Mouse (Mus musculus) stomach, postnatal 0 days (tissue): ENCODE results near the gene Dyrk1a. TPM values are rescaled to one million over a fixed set of nuclear protein-coding genes. Genes with fewer than 3 reads are reported as not detected.

ENCODE experiments used
- ATAC-seq: fragments of 200-750 bp; cut with Nextera tagmentation; 2 replicates; pipeline ENCODE4 v1.8.0; 2017; ENCODE audit not compliant: low FRiP score, low TSS enrichment
- DNase-seq: peaks from one replicate; pipeline ENCODE4 v3.0.0-alpha.2; 2016; ENCODE audit warnings: low spot score
- H3K27ac ChIP-seq: fragments of 300-500 bp; sonication (generic); replicated peaks from 2 replicates; pipeline ENCODE4 v1.5.1; 2014; ENCODE audit warnings: mild to moderate bottlenecking, control low read depth
- H3K27me3 ChIP-seq: fragments of 300-500 bp; sonication (generic); 2 replicates; pipeline ENCODE4 v1.6.1; 2014; ENCODE audit warnings: low read length; ENCODE audit not compliant: control insufficient read depth, insufficient read depth
- H3K36me3 ChIP-seq: fragments of 300-500 bp; sonication (generic); 2 replicates; pipeline ENCODE4 v1.6.1; 2014; ENCODE audit warnings: low read length, mixed read lengths; ENCODE audit not compliant: control insufficient read depth, insufficient read depth
- H3K4me1 ChIP-seq: fragments of 300-500 bp; sonication (generic); replicated peaks from 2 replicates; pipeline ENCODE4 v1.6.1; 2014; ENCODE audit warnings: antibody characterized with exemption; ENCODE audit not compliant: control insufficient read depth, insufficient read depth
- H3K4me2 ChIP-seq: fragments of 300-500 bp; sonication (generic); replicated peaks from 2 replicates; pipeline ENCODE4 v1.6.1; 2014; ENCODE audit warnings: low read depth, mild to moderate bottlenecking, control low read depth, moderate library complexity
- H3K4me3 ChIP-seq: fragments of 300-500 bp; sonication (generic); 2 replicates; pipeline ENCODE4 v1.5.1; 2014; ENCODE audit warnings: low read depth, low read length, control low read depth
- H3K9ac ChIP-seq: fragments of 300-500 bp; sonication (generic); 2 replicates; pipeline ENCODE4 v1.6.1; 2014; ENCODE audit warnings: mild to moderate bottlenecking, low read length, control low read depth, mixed read lengths
- H3K9me3 ChIP-seq: fragments of 300-500 bp; sonication (generic); 2 replicates; pipeline ENCODE4 v1.6.1; 2016; ENCODE audit warnings: low read length; ENCODE audit not compliant: control insufficient read depth
- CTCF ChIP-seq: IDR thresholded peaks from 2 replicates; pipeline ENCODE4 v1.5.1; 2016; ENCODE audit warnings: antibody characterized with exemption, low read depth, mild to moderate bottlenecking, moderate library complexity
- EP300 ChIP-seq: optimal IDR thresholded peaks from 2 replicates; pipeline ENCODE3; 2016; ENCODE audit warnings: antibody characterized with exemption
- WGBS: fragments of 180-500 bp; shearing (Covaris S2); extraction: QIAGEN DNeasy Blood & Tissue Kit; methylation state at CpG from one replicate; pipeline ENCODE4 v1.1.7; 2014; 5-methylcytosine and 5-hydroxymethylcytosine counted together
- polyA plus RNA-seq: library from polyadenylated mRNA; unstranded; fragments of >200 nt; fragmentation: Nextera tagmentation; extraction: Ambion mirVana; gene quantifications from 2 replicates; pipeline ENCODE4 v1.2.1, GENCODE M21; 2015

The Dyrk1a gene
- polyA plus RNA-seq, 1 experiment from 2014 or later: 4.6 TPM

DNA sequence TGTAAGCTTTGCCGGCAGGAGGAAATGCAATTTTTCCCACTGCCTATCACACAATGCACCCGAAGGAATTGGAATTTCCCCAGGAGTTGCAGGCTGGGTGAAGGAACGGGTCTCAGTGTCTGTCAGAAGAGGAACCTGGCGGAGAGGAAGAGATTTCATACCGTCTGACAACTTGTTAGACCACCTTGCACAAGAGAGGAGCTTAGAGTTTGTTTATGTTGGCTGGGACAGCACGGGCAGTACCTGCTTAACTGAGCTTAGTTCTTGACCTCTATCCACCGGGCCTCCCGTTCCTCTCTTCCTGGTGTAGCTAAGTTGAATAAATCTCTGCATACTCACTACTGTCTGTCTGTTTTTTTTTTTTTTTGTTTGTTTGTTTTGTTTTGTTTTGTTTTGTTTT lies 3.7 kb upstream of the Dyrk1a start:
- TF ChIP-seq EP300 (no peak), CTCF (no peak)
- ATAC-seq (no peak), DNase-seq (no peak)
- WGBS: 14% methylated on average over 8 of the region's 8 CpGs
- Histone ChIP-seq H3K9me3 (no peaks in the 10 kb centered on the region), H3K4me3 (no peak overlapping the region), H3K27ac (no peak overlapping the region), H3K27me3 (no peaks in the 10 kb centered on the region), H3K4me2 (no peak overlapping the region), H3K36me3 (no peaks in the 10 kb centered on the region), H3K9ac (no peak overlapping the region), H3K4me1 (no peaks in the 10 kb centered on the region)

DNA sequence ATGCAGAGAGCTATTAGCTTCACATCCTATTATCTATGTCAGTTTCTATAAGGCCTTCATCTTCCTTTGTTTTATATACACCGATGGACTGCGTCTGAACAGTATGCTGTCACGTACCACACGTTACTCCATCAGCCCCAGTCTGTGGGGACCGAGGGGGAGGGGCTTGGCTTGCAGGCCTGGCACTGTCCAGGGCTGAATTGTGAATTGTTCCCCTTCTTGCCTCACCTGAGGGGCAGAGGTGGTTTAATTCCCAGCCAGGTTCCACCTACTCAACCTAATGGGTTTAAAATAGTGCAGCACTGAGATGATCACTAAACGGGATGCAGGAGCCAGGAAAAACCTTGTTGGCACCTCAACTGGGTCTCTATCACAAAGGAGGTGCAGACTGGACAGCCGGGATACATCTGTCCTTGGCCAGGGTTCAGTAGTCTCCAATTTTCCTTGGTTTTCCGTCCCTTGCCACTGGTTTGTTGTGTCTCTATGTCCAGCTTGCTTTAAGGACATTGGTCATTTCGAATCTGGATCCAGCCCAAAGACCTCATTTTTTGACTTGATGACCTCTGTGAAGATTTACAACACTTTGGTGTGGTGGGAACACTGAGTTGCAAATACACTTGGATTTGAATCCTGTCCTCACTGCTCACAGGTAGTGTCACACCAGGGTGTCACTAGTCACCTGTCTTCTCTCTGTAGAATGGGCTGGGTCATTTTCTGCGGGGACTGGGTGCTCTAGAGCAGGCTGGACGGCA lies 2.8 kb upstream of the Dyrk1a start:
- no peak overlapping the region for H3K27ac ChIP-seq
- WGBS: 83% methylated on average over 11 of the region's 11 CpGs
- H3K4me1 ChIP-seq: no peaks in the 10 kb centered on the region
- no peak overlapping the region for H3K9ac ChIP-seq
- no peak overlapping the region for H3K4me2 ChIP-seq
- no peaks in the 10 kb centered on the region for H3K9me3 ChIP-seq
- H3K4me3 ChIP-seq: no peak overlapping the region
- ATAC-seq: no peak
- DNase-seq: no peak
- no peak for TF ChIP-seq EP300
- no peak for TF ChIP-seq CTCF
- H3K27me3 ChIP-seq: no peaks in the 10 kb centered on the region
- no peaks in the 10 kb centered on the region for H3K36me3 ChIP-seq

DNA sequence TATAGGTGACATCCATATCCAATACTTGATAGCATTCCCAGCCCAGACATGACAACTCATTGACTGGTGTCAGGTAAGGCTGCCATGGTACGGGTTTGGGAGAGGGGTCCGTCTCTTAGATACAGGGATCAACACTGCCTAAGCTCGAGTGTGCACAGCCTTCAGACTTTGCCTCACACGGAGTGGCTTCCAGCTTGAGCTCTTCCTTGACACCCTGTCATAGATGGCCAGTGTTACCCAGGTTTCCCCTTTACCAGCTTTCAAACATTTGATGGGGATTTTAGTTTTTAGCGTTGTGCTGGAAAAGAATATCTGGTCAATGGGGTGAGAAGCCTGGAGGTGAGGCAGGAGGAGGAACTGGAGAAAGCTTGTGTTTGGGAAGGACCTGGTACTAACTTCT lies 2.1 kb upstream of the Dyrk1a start:
- ATAC-seq: no peak
- Histone ChIP-seq H3K36me3 (no peaks in the 10 kb centered on the region), H3K27ac (no peak overlapping the region), H3K9ac (no peak overlapping the region), H3K4me1 (no peaks in the 10 kb centered on the region), H3K27me3 (no peaks in the 10 kb centered on the region), H3K4me2 (no peak overlapping the region), H3K9me3 (no peaks in the 10 kb centered on the region), H3K4me3 (no peak overlapping the region)
- TF ChIP-seq EP300: no peak
- no peak for TF ChIP-seq CTCF
- 78% methylated on average over 5 of the region's 5 CpGs for WGBS
- DNase-seq: no peak

DNA sequence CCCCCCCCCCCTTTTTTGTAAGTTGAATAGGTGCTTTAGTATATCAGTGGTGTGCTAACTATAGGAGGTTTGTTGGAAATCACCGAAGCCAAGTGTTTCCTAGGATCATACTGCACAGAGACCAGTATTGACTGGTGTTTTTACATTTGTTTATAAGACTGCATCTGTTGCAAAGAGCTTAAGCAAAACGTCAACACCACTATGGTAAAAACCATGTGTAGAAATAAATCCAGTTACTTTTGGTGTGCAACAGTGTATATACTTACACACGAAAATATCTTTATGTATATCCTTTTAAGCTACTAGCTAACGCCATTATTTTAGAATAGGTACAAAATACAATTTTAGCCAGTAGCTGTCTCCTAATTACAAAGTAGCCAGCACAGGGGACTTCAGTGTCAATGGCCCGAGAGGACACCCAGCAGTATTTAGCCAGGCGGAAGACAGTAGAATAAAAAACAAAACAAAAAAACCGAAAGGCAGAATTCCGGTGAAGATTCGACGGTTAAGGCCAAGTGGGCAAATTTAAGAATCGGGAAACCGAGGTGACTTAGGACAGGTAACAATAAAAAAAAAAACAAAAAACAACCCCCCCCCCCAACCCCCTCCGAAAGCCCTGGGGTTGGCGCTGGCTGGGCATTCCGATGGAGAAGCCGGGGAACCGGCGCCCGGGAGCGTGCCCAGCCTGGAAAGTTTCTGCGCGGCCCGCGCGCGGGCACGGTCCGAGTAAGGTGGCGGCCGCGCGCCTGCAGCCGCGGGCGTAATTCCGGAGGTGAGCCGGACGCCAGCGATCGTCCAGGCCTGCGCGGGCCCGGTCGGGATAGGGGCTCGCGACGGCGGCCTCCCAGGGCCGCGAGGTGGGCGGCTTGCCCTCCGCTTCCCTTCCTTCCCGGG lies 1.2 kb upstream of the Dyrk1a start:
- Histone ChIP-seq H3K9ac (peak overlapping the region; percentile 90), H3K4me3 (peak overlapping the region; percentile 95), H3K9me3 (no peaks in the 10 kb centered on the region), H3K4me1 (no peaks in the 10 kb centered on the region), H3K27me3 (no peaks in the 10 kb centered on the region), H3K36me3 (no peaks in the 10 kb centered on the region), H3K27ac (peak overlapping the region; percentile 100), H3K4me2 (peak overlapping the region; percentile 61)
- 1% methylated on average over 51 of the region's 53 CpGs for WGBS
- TF ChIP-seq CTCF: no peak
- TF ChIP-seq EP300: no peak
- DNase-seq (peak; percentile 85), ATAC-seq (peak; percentile 80; the same call in 1 of the 2 replicates)

DNA sequence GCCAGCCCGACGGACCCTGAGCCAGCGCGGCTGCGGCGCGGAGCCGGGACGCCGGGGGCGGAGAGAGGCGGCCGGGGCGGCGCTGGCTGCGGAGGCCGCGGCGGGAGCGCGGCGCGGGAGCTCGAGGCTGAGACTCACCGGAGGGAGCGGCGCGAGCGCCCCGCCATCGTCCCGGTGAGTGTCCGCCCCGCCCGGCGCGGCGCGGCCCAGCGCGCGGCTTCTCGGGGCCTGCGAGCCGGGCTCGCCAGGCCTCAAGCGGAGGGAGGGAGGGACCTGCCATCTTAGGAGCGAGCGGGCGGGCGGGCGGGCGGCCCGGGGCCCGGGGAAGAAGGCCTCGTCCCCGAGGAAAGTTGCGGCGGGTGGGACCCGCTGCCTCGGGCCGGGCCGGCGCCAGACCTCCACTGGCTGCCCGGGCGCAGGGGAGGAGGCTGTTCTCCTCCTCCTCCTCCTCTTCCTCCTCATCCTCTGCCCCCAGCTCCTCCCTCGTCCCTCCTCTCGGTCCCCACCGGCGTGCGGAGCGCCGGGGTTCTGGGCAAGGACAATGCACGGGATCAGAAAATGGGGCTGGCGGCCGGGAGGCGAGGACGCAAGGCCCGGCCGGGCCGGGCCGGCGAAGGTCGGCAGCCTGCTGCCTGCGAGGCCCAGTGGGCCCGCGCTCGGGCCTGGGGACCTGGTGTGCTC lies 691 bp downstream of the Dyrk1a start:
- ATAC-seq: peak; percentile 4; the same call in 1 of the 2 replicates
- peak overlapping the region; percentile 100 for H3K27ac ChIP-seq
- peaks cover under 1% of the 10 kb centered on the region; the same call in 1 of the 2 replicates for H3K4me1 ChIP-seq
- no peak for TF ChIP-seq EP300
- no peak for TF ChIP-seq CTCF
- no peaks in the 10 kb centered on the region for H3K36me3 ChIP-seq
- H3K4me2 ChIP-seq: peak overlapping the region; percentile 72
- peak overlapping the region; percentile 100 for H3K9ac ChIP-seq
- peak; percentile 65 for DNase-seq
- H3K9me3 ChIP-seq: no peaks in the 10 kb centered on the region
- no peaks in the 10 kb centered on the region for H3K27me3 ChIP-seq
- WGBS: under 1% methylated on average over 43 of the region's 88 CpGs
- peak overlapping the region; percentile 95 for H3K4me3 ChIP-seq
